Mouse (Mus musculus): Measurements from ENCODE around the gene Als2cl. TPM values are rescaled to one million over a fixed set of nuclear protein-coding genes. Genes with fewer than 3 reads are reported as not detected.

Gene Als2cl
- total and polyA plus RNA-seq, 2 experiments from 2014 or later = 2.1 to 5.5 TPM

- no peak for DNase-seq (ENCODE audit: low spot score)
- TF ChIP-seq CTCF (IDR thresholded peaks at IDR 0.05; ENCODE audit: low read depth) (no peak), EP300 (IDR thresholded peaks at IDR 0.05; ENCODE audit: low read depth) (no peak)
- ATAC-seq (ENCODE audit: insufficient read depth, low read depth) = no peak
- Histone ChIP-seq H3K9me3 (replicated peaks; ENCODE audit: control insufficient read depth, low read length) (no peaks in the 10 kb centered on the region), H3K36me3 (replicated peaks; ENCODE audit: control insufficient read depth, insufficient read depth, low read length) (0 out of 2 replicates have a peak, but pooled peaks cover 15% of the 10 kb centered on the region), H3K27me3 (ENCODE audit: control insufficient read depth, insufficient read depth, low read length) (peaks cover 4% of the 10 kb centered on the region; the same call in 1 of the 2 replicates), H3K4me3 (ENCODE audit: low read depth, low read length) (no peak overlapping the region), H3K4me2 (ENCODE audit: low read depth, low read length) (no peak overlapping the region), H3K9ac (replicated peaks; ENCODE audit: low read depth, low read length) (no peak overlapping the region), H3K4me1 (ENCODE audit: control insufficient read depth, insufficient read depth) (no peaks in the 10 kb centered on the region), H3K27ac (ENCODE audit: low read depth) (no peak overlapping the region)
- WGBS = 22% methylated on average over 6 of the region's 6 CpGs
Measured at GRCm38 (mm10) chr9:110896595-110896994, 16.9 kb downstream of the Als2cl start.

GRCm38 (mm10) chr9:110899451-110900008 lies 19.9 kb downstream of the Als2cl start:
- no peak overlapping the region for H3K27ac ChIP-seq (ENCODE audit: low read depth)
- 0 out of 2 replicates have a peak, but pooled peaks cover 7% of the 10 kb centered on the region for H3K36me3 ChIP-seq (replicated peaks; ENCODE audit: control insufficient read depth, insufficient read depth, low read length)
- no peak overlapping the region for H3K9ac ChIP-seq (replicated peaks; ENCODE audit: low read depth, low read length)
- H3K9me3 ChIP-seq (replicated peaks; ENCODE audit: control insufficient read depth, low read length) = no peaks in the 10 kb centered on the region
- WGBS = 27% methylated on average over 10 of the region's 10 CpGs
- DNase-seq (ENCODE audit: low spot score) (no peak), ATAC-seq (ENCODE audit: insufficient read depth, low read depth) (no peak)
- H3K27me3 ChIP-seq (ENCODE audit: control insufficient read depth, insufficient read depth, low read length) = peaks cover under 1% of the 10 kb centered on the region; the same call in 1 of the 2 replicates
- no peak overlapping the region for H3K4me3 ChIP-seq (ENCODE audit: low read depth, low read length)
- no peak for TF ChIP-seq EP300 (IDR thresholded peaks at IDR 0.05; ENCODE audit: low read depth)
- no peak overlapping the region for H3K4me2 ChIP-seq (ENCODE audit: low read depth, low read length)
- no peaks in the 10 kb centered on the region for H3K4me1 ChIP-seq (ENCODE audit: control insufficient read depth, insufficient read depth)

- TF ChIP-seq CTCF (IDR thresholded peaks at IDR 0.05; ENCODE audit: low read depth) (no peak), EP300 (IDR thresholded peaks at IDR 0.05; ENCODE audit: low read depth) (no peak)
- Histone ChIP-seq H3K9ac (replicated peaks; ENCODE audit: low read depth, low read length) (no peak overlapping the region), H3K9me3 (replicated peaks; ENCODE audit: control insufficient read depth, low read length) (no peaks in the 10 kb centered on the region), H3K4me1 (ENCODE audit: control insufficient read depth, insufficient read depth) (no peaks in the 10 kb centered on the region), H3K4me2 (ENCODE audit: low read depth, low read length) (no peak overlapping the region), H3K27ac (ENCODE audit: low read depth) (no peak overlapping the region), H3K27me3 (ENCODE audit: control insufficient read depth, insufficient read depth, low read length) (no peaks in the 10 kb centered on the region), H3K4me3 (ENCODE audit: low read depth, low read length) (no peak overlapping the region), H3K36me3 (replicated peaks; ENCODE audit: control insufficient read depth, insufficient read depth, low read length) (no peaks in the 10 kb centered on the region)
- ATAC-seq (ENCODE audit: insufficient read depth, low read depth) = no peak
- 91% methylated on average over 6 of the region's 6 CpGs for WGBS
- no peak for DNase-seq (ENCODE audit: low spot score)
Measured at GRCm38 (mm10) chr9:110901204-110901603, 21.5 kb downstream of the Als2cl start.

- DNase-seq (ENCODE audit: low spot score) = no peak
Measured at GRCm38 (mm10) chr9:110902271-110902670, 22.6 kb downstream of the Als2cl start.

GRCm38 (mm10) chr9:110907201-110907837 lies 27.6 kb downstream of the Als2cl start:
- no peak overlapping the region for H3K9ac ChIP-seq (replicated peaks; ENCODE audit: low read depth, low read length)
- ATAC-seq (ENCODE audit: insufficient read depth, low read depth) = no peak

More at GRCm38 (mm10) chr9:110902271-110902670, 22.6 kb downstream of the Als2cl start:
- TF ChIP-seq EP300 (IDR thresholded peaks at IDR 0.05; ENCODE audit: low read depth) (no peak), CTCF (IDR thresholded peaks at IDR 0.05; ENCODE audit: low read depth) (no peak)
- H3K9ac ChIP-seq (replicated peaks; ENCODE audit: low read depth, low read length) = no peak overlapping the region
- H3K27ac ChIP-seq (ENCODE audit: low read depth) = no peak overlapping the region
- H3K27me3 ChIP-seq (ENCODE audit: control insufficient read depth, insufficient read depth, low read length) = no peaks in the 10 kb centered on the region
- H3K4me2 ChIP-seq (ENCODE audit: low read depth, low read length) = no peak overlapping the region
- WGBS = 53% methylated on average over 4 of the region's 4 CpGs
- no peaks in the 10 kb centered on the region for H3K4me1 ChIP-seq (ENCODE audit: control insufficient read depth, insufficient read depth)
- no peak overlapping the region for H3K4me3 ChIP-seq (ENCODE audit: low read depth, low read length)
- no peaks in the 10 kb centered on the region for H3K36me3 ChIP-seq (replicated peaks; ENCODE audit: control insufficient read depth, insufficient read depth, low read length)
- no peaks in the 10 kb centered on the region for H3K9me3 ChIP-seq (replicated peaks; ENCODE audit: control insufficient read depth, low read length)
- no peak for ATAC-seq (ENCODE audit: insufficient read depth, low read depth)

More at GRCm38 (mm10) chr9:110907201-110907837, 27.6 kb downstream of the Als2cl start:
- H3K27me3 ChIP-seq (ENCODE audit: control insufficient read depth, insufficient read depth, low read length) = no peaks in the 10 kb centered on the region
- no peaks in the 10 kb centered on the region for H3K36me3 ChIP-seq (replicated peaks; ENCODE audit: control insufficient read depth, insufficient read depth, low read length)
- 86% methylated on average over 11 of the region's 11 CpGs for WGBS
- no peak overlapping the region for H3K4me2 ChIP-seq (ENCODE audit: low read depth, low read length)
- TF ChIP-seq EP300 (IDR thresholded peaks at IDR 0.05; ENCODE audit: low read depth) (no peak), CTCF (IDR thresholded peaks at IDR 0.05; ENCODE audit: low read depth) (no peak)
- no peak for DNase-seq (ENCODE audit: low spot score)
- H3K4me1 ChIP-seq (ENCODE audit: control insufficient read depth, insufficient read depth) = no peaks in the 10 kb centered on the region
- H3K9me3 ChIP-seq (replicated peaks; ENCODE audit: control insufficient read depth, low read length) = no peaks in the 10 kb centered on the region
- H3K4me3 ChIP-seq (ENCODE audit: low read depth, low read length) = no peak overlapping the region
- peak overlapping the region; percentile 57; the same call in 1 of the 2 replicates for H3K27ac ChIP-seq (ENCODE audit: low read depth)
